Mouse (Mus musculus) thymus, adult 2 months (tissue): Measurements from ENCODE around the gene Slc5a8. TPM values are rescaled to one million over a fixed set of nuclear protein-coding genes. Genes with fewer than 3 reads are reported as not detected.

Experiments
- DNase-seq: peaks from one replicate; pipeline ENCODE4 v3.0.0; 2021
- H3K27ac ChIP-seq: fragments of 200-500 bp; 2 replicates; pipeline ENCODE4 v1.5.1; 2012; ENCODE audit warnings: low read length, control low read depth; ENCODE audit not compliant: control insufficient read depth, insufficient read depth
- H3K27me3 ChIP-seq: fragments of 200-500 bp; 2 replicates; pipeline ENCODE4 v1.6.1; 2012; ENCODE audit warnings: mild to moderate bottlenecking, low read length, moderate library complexity, mixed read lengths; ENCODE audit not compliant: control insufficient read depth, insufficient read depth
- H3K36me3 ChIP-seq: fragments of 200-500 bp; 2 replicates; pipeline ENCODE4 v1.6.1; 2012; ENCODE audit warnings: mild to moderate bottlenecking, low read length, moderate library complexity; ENCODE audit not compliant: control insufficient read depth, insufficient read depth
- H3K4me1 ChIP-seq: fragments of 200-500 bp; replicated peaks from 2 replicates; pipeline ENCODE4 v1.6.1; 2012; ENCODE audit warnings: low read length; ENCODE audit not compliant: control insufficient read depth, insufficient read depth
- H3K4me3 ChIP-seq: fragments of 200-500 bp; 2 replicates; pipeline ENCODE4 v1.5.1; 2012; ENCODE audit warnings: mild to moderate bottlenecking, low read length, control low read depth, moderate library complexity; ENCODE audit not compliant: control insufficient read depth, insufficient read depth
- CTCF ChIP-seq: fragments of 200-500 bp; IDR thresholded peaks from 2 replicates; pipeline ENCODE4 v1.5.1; 2012; ENCODE audit warnings: mild to moderate bottlenecking, control low read depth, low read length, moderate library complexity, borderline replicate concordance; ENCODE audit not compliant: control insufficient read depth, poor library complexity, insufficient read depth; ENCODE audit errors: extremely low read depth
- POLR2A ChIP-seq: fragments of 200-500 bp; IDR thresholded peaks from 2 replicates; pipeline ENCODE4 v1.6.1; 2012; ENCODE audit warnings: mild to moderate bottlenecking, low read length, control low read depth, moderate library complexity; ENCODE audit not compliant: control insufficient read depth, poor library complexity, insufficient read depth; ENCODE audit errors: extremely low read depth
- WGBS: fragments of 180-500 bp; shearing (Covaris S2); methylation state at CpG from one replicate; pipeline ENCODE4 v1.1.7; 2018; 5-methylcytosine and 5-hydroxymethylcytosine counted together
- polyA plus RNA-seq: library from polyadenylated mRNA; depleted of rRNA; stranded (reverse); fragments of >200 nt; gene quantifications from 2 replicates; pipeline ENCODE4 v1.2.3, GENCODE M21; 2012; rRNA removed

The Slc5a8 gene
- polyA plus RNA-seq, result 0.53 and 0.59 TPM in 2 replicates

DNA sequence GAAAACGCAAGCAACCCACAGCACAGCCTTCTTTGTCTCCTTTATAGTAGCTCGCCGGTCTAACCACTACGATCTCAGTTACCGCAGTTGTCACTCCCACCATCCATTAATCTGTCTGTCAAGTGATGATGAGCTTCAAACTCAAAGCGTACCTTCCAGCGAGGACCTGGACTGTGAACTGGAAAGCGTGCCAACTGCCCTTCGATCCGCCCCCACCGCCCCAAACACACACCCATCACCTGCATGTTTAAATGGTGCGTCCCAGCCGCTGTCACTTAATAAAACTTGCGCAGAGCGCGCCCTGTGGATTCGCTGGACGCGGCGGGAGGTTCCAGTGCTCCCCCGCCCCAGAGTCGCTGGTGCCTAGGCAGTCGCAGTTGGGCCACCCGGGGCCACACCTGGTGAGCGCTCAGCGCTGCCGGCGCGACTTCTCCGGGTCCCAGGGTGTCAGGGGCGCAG is at the start of gene Slc5a8:
Gene Slc5a8, plus strand, starts transcription at position 361 of the 459 bp plus-strand sequence.
- Histone ChIP-seq H3K4me3 (no peak within 1 kb of the TSS), H3K4me1 (no peaks in the 10 kb centered on the region), H3K27ac (no peak within 1 kb of the TSS), H3K36me3 (no peaks in the 10 kb centered on the region), H3K27me3 (peaks cover 6% of the 10 kb centered on the region)
- WGBS, result 14% methylated on average over 31 of the region's 31 CpGs
- DNase-seq, result no peak
- TF ChIP-seq CTCF (no peak), POLR2A (no peak)

DNA sequence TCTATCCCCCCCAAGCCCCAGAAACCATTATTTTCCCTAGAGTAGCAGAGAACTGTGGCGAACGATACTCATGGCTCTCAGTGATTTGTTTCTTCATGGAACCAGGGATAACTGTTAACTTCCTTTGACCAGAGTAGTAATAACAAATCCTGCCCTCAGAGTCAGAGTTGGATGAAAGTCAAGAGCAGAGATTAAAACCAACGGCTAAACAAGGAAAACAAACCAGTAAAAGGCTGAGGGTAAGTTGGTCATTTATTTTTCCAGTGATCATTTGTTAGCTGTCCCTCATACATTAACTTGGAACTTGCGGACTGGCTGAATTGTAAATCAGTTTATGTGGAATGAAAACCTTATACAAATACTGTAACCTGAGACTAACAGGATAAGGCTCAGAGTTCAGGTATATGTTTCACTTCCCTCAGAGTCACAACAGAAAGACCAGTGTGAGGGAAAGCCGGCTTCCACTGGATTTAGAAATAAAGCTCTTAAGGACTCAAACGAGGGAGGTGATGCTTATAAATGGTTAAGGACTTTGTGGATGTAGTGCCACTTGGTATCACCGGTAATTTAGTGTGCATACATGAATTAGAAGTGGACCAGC is 36.8 kb upstream of the Slc5a8 start:
- DNase-seq, result no peak
- 87% methylated on average over 7 of the region's 7 CpGs for WGBS

DNA sequence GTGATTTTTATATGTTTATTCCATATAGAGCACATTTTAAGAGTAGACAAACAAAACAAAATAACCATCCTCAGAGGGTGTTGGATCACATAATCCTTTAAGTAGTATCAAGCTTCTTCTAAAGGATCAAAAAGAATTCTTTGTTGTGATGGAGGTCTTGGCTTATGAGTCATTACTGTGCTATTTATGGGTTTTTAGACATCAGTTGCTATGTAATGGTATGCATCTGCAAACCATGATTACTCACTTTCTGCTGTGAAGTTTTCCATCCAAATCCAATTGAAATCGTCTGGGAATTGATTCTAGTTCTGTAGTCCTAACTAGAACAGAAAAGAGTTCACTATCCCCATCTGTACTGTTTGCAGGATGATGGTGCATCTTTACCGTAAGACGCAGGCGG is 35.8 kb upstream of the Slc5a8 start:
- H3K4me1 ChIP-seq, result no peaks in the 10 kb centered on the region
- H3K4me3 ChIP-seq, result no peak overlapping the region
- no peak for DNase-seq
- TF ChIP-seq POLR2A (no peak), CTCF (no peak)
- WGBS, result 87% methylated on average over 4 of the region's 4 CpGs
- no peaks in the 10 kb centered on the region for H3K36me3 ChIP-seq
- no peaks in the 10 kb centered on the region for H3K27me3 ChIP-seq
- H3K27ac ChIP-seq, result no peak overlapping the region

More for the DNA sequence above, 36.8 kb upstream of the Slc5a8 start:
- H3K36me3 ChIP-seq, result no peaks in the 10 kb centered on the region
- no peaks in the 10 kb centered on the region for H3K4me1 ChIP-seq
- no peak overlapping the region for H3K27ac ChIP-seq
- H3K4me3 ChIP-seq, result no peak overlapping the region
- H3K27me3 ChIP-seq, result no peaks in the 10 kb centered on the region
- TF ChIP-seq POLR2A (no peak), CTCF (no peak)

DNA sequence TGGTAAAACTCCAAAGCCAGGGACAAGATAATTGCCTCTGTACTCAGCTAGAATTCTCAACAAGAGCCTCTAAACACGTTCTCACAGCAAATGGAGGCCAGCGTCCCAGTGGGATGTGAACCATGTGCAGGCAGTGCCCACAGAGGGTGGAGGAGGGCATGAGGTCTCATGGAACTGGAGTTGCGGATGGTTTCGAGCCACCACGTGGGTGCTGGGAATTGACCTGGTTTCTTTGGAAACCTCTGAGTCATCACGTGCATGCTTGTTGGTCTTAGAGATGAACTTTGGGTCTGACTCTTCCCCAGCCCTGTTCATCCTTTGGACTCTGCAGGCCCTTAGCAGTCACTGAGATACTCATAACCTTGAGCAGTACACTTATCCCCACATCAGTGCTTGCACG is 32.5 kb upstream of the Slc5a8 start:
- WGBS, result 88% methylated on average over 7 of the region's 7 CpGs
- Histone ChIP-seq H3K27ac (no peak overlapping the region), H3K27me3 (no peaks in the 10 kb centered on the region), H3K4me3 (no peak overlapping the region), H3K36me3 (no peaks in the 10 kb centered on the region), H3K4me1 (no peaks in the 10 kb centered on the region)
- TF ChIP-seq CTCF (no peak), POLR2A (no peak)
- no peak for DNase-seq

DNA sequence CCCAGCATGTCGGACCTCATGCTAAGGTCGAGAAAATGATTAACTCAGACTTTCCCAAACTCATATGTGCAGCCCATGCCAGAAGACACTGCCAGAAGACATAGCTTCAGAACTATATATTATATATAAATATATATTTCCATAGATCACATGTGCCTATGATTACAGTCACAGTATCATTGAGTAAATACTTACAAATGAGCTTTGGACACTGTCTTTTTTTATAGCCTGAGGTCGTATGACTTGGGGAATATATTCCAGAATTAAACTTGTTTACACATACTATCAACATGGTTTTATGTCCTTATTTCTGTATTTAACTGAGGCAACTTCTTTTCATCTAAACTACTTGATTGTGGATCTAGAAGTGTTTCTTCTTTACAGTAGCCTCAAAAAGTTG is 24.9 kb upstream of the Slc5a8 start:
- no peaks in the 10 kb centered on the region for H3K36me3 ChIP-seq
- TF ChIP-seq CTCF (no peak), POLR2A (no peak)
- no peak for DNase-seq
- H3K4me1 ChIP-seq, result no peaks in the 10 kb centered on the region
- 90% methylated on average over 3 of the region's 3 CpGs for WGBS
- H3K27ac ChIP-seq, result no peak overlapping the region
- no peak overlapping the region for H3K4me3 ChIP-seq
- H3K27me3 ChIP-seq, result no peaks in the 10 kb centered on the region

DNA sequence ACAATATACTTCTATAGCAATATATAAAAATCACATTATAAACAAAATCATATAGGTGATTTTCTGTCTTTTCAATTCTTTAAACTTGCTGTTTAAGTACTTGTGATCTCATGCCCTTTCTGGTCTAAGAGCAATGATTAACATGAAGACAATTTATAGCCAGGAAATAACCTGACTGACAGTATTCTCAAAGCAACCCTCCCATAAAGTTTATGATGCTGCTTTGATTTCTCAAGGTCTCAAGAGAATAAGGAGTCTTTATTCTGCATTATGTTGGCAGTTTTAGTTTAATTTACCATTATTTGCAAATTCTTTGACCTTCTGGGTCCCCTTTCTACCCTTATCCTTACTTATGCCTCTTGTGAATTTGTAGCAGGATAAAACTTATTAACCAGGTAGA is 24.4 kb upstream of the Slc5a8 start:
- H3K36me3 ChIP-seq, result no peaks in the 10 kb centered on the region
- H3K4me3 ChIP-seq, result no peak overlapping the region
- H3K4me1 ChIP-seq, result no peaks in the 10 kb centered on the region
- H3K27me3 ChIP-seq, result no peaks in the 10 kb centered on the region
- H3K27ac ChIP-seq, result no peak overlapping the region
- no peak for TF ChIP-seq CTCF
- no peak for TF ChIP-seq POLR2A
- no peak for DNase-seq

DNA sequence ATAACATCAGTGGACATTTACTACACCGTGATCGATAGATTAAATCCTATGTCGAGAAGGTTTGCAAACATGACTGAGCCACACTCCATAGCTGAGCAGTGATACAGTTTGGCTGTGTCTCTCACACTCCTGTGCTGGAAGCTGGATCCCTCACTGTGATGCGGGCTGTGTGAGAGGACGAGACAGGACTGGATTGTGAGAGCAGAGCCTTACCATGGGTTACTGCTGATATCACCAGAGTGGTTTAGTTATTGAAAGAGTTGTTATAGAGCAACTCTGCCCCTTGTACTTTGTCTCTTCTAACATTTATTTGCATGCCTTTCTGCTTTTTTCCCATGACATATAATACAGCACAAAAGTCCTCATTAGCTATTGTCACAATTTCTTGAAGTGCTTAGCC is 23.5 kb upstream of the Slc5a8 start:
- Histone ChIP-seq H3K36me3 (no peaks in the 10 kb centered on the region), H3K4me1 (no peaks in the 10 kb centered on the region), H3K27ac (no peak overlapping the region), H3K4me3 (no peak overlapping the region), H3K27me3 (no peaks in the 10 kb centered on the region)
- DNase-seq, result no peak
- WGBS, result 96% methylated on average over 5 of the region's 5 CpGs
- TF ChIP-seq CTCF (no peak), POLR2A (no peak)
